Mouse (Mus musculus) lung, adult 2 months (tissue): ENCODE data around the gene Tmem88b.

Source experiments
- CTCF ChIP-seq: fragments of 200-500 bp; IDR thresholded peaks from 2 replicates; pipeline ENCODE4 v1.5.1; 2011; ENCODE audit warnings: mild to moderate bottlenecking, low read length, control low read depth; ENCODE audit not compliant: insufficient read depth
- POLR2A ChIP-seq: fragments of 200-500 bp; IDR thresholded peaks from 2 replicates; pipeline ENCODE4 v1.6.1; 2011; ENCODE audit warnings: low read depth, mild to moderate bottlenecking, control low read depth, low read length, borderline replicate concordance; ENCODE audit errors: extremely low read depth

GRCm38 (mm10) chr4:155791240-155791933 is 5.7 kb upstream of the Tmem88b start:
- TF ChIP-seq POLR2A (no peak), CTCF (no peak)
